Mouse (Mus musculus) lung, postnatal 10 days (tissue): ENCODE measurements at regions not wholly inside any gene's neighbourhood (a gene's known extent, or its start where the extent isn't known, plus 50 kb on each side); places are given as distances from the start of the nearest gene placed in this dataset.
A peak's percentile ranks its signal among the peaks of the same experiment; 100 is the strongest.
"Not testable (repeated sequence)": the region's sequence is repeated elsewhere in the genome, so short reads cannot be mapped to it uniquely, and the experiment has no call there.

ENCODE experiments used
- DNase-seq: peaks from one replicate; pipeline ENCODE4 v3.0.0; 2021

DNA sequence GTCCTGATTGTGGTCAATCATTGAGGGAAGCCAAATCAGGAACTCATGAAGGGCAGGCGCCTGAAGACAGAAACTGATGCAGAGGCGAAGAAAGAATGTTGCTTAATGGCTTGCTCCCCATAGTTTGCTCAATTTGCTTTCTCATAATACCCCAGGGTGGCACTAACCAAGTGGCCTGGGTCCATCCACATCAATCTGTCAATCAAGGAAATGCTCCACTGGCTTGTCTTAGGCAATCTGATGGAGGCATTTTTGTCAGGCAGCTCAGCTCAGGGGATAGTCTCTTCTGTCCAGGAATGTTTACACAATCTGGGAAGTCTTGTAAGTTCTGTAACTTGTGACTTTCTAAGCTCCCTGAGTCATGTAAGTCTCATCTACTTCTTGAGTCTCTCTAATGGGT, 50.0 kb upstream of the Klhl24 start:
- no peak for DNase-seq

DNA sequence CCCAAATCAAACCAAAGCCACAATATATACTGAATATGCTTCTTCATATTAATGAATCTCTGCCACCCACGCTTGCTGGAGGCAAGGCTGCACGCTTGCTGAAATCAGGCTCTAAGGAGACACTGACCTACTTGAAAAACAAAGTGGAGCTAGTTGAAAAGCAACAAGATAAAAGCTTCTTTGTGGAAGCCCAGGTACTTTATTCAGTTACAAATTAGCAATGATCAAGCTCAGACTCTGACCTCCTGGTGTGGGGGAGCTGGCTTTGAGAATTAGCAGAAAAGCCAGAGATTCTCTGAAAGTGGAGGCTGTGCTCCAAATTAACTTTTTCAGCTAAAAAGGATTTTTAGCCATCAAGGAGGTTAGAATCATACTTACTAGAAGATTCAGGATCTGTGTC, 52.3 kb upstream of the Klhl6 start:
- not testable (repeated sequence) for DNase-seq

DNA sequence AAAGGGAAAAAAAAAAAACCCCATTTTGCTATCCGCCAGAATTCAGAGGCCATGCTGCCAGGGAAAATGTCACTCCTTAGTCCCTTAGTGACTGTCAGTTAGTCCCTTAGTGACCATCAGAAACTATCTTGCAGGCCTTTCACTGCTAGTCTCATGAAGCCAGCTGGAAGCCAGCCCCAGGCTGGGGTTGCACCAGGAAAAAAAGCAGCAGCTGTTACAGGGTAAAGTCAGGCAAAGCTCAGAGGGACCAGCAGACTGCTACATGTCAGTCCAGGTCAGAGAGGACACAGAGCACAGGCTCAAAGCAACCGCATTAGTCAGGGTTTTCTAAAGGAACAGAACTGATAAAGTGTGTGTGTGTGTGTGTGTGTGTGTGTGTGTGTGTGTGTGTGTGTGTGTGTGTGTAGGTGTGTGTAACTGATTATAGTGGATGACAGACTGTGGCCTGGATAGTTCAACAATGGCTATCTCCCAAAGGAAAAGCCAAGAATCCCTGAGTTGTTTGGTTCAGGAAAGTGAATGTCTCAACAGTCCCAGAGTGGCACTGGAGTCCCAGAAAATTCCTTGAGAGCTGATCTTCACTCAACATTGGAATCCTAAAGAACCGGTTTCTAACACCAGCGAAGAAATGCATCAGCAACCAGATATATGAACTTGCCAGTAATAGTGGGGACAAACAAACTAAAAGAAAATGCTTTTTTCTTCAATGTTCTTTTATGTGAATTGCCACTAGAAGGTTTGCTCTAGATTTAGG, 49.7 kb upstream of the Klhl6 start:
- peak; percentile 67 for DNase-seq
